Mouse (Mus musculus): Measurements from ENCODE around the gene Anapc15-ps. TPM values are rescaled to one million over a fixed set of nuclear protein-coding genes. Genes with fewer than 3 reads are reported as not detected.
A peak's percentile ranks its signal among the peaks of the same experiment; 100 is the strongest.

Gene Anapc15-ps
- polyA plus RNA-seq, 1 experiment from 2014 or later = not detected

DNA sequence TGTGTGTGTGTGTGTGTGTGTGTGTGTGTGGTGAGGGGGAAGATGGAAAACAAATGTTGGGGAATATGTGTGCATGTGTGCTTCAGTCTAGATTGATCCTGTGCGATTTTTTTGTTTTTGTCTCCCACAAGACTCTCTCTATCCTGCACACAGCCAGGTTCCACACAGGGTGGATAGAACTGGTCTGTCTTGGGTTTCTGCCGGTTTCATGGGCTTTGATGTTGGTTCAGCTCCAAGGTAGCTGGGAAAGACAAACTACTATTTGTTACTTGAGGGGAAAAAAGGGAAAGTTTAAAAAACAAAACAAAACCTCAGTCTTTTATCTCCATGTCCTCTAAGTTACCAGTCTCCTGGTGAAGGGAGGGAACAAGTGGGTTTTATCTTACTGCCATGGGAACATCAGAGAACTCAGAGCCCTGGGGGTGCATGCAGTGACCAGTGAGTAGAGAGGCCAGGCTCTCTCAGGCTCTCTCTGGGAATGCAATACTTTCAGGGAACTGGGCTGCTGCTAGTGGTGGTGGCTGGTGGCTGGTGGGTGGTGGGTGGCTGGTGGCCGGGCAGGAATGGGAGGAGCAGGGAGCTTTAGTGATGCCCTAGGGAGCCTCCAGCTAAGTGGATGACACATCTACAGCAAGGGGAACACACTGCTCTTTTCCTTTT is 5.8 kb downstream of the Anapc15-ps start:
- no peak overlapping the region for H3K4me3 ChIP-seq
- 48% methylated on average over 3 of the region's 3 CpGs for WGBS
- no peaks in the 10 kb centered on the region for H3K36me3 ChIP-seq
- no peak overlapping the region for H3K4me2 ChIP-seq
- no peak for ATAC-seq (ENCODE audit: insufficient number of reproducible peaks, low FRiP score)
- H3K27me3 ChIP-seq (replicated peaks) = no peaks in the 10 kb centered on the region
- H3K9me3 ChIP-seq (replicated peaks) = no peaks in the 10 kb centered on the region
- peaks cover 4% of the 10 kb centered on the region; the same call in 1 of the 2 replicates for H3K4me1 ChIP-seq (replicated peaks)
- no peak overlapping the region for H3K9ac ChIP-seq
- no peak overlapping the region for H3K27ac ChIP-seq (ENCODE audit: poor library complexity, severe bottlenecking)

DNA sequence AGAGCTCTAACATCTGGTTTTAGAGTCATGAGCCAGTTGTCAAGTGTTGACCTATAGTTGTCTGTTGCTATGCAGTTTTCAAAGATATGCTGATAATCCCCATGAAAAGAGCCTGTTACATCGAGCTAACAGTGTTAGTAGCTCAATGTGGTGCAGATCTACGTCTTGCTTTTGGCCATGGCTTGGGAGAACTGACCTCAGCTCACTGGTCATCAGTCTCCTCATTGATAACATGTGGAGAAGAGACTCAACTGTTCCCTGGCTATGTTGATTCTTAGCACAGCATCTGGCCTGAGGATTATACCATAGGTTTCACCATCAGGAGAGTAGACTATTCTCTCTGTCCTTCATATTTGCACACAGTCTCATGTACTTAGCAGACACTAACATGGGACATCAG is 6.5 kb downstream of the Anapc15-ps start:
- no peak for ATAC-seq (ENCODE audit: insufficient number of reproducible peaks, low FRiP score)
- WGBS = 65% methylated on average over 2 of the region's 2 CpGs

DNA sequence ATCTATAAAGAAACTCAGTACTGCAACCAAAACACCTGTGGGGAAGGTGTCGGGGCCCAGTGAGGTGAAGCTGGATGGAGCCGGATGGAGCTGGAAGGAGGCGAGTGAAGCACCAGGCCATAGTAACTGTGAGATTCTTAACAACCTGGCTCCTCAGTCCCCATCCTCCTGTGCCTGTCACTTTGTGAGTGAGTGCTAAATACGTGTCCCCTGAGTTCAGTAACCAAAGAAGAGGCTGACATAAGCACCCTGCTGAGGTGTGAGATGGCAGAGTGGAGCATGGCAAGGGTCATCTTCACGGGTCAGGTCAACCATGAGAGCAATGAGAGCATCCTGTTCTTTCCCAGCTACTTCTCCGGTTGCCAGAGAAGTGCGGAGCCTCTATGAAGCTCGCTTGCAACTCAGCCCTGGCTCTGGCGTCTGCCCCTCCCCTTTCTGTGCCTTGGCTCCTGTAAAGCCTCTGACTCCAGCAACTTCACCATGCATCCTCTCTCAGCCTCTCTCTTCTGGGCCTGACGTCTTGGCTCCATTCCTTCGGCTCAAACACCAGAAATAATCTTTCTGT is 7.7 kb downstream of the Anapc15-ps start:
- Histone ChIP-seq H3K4me2 (no peak overlapping the region), H3K36me3 (no peaks in the 10 kb centered on the region), H3K9me3 (replicated peaks) (no peaks in the 10 kb centered on the region), H3K9ac (no peak overlapping the region), H3K27me3 (replicated peaks) (no peaks in the 10 kb centered on the region), H3K4me3 (no peak overlapping the region), H3K27ac (ENCODE audit: poor library complexity, severe bottlenecking) (no peak overlapping the region), H3K4me1 (replicated peaks) (peaks cover 6% of the 10 kb centered on the region)
- ATAC-seq (ENCODE audit: insufficient number of reproducible peaks, low FRiP score) = no peak
- 33% methylated on average over 11 of the region's 11 CpGs for WGBS

More for the DNA sequence above, 6.5 kb downstream of the Anapc15-ps start:
- Histone ChIP-seq H3K4me3 (no peak overlapping the region), H3K27me3 (replicated peaks) (no peaks in the 10 kb centered on the region), H3K4me2 (no peak overlapping the region), H3K27ac (ENCODE audit: poor library complexity, severe bottlenecking) (no peak overlapping the region), H3K36me3 (no peaks in the 10 kb centered on the region), H3K9me3 (replicated peaks) (no peaks in the 10 kb centered on the region), H3K9ac (no peak overlapping the region), H3K4me1 (replicated peaks) (peaks cover 4% of the 10 kb centered on the region; the same call in 1 of the 2 replicates)

DNA sequence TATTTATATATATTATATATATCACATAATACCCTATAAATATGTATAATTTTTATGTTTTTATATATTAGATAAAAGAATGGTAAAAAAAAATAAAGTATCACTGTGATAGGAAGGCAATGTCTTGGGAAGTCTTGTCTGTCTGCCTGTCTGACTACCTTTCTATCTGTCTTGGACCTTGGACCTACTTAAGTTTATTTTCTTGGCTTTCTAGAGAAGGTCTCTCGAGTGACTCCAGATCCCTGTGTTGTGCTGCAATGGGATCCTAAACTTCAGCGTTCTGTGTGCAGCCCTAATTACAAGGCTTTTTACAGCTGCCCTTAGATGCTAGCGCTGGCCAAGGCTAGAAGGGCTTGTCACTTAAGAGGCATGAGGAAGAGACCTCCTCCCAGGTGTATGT is 8.6 kb downstream of the Anapc15-ps start:
- ATAC-seq (ENCODE audit: insufficient number of reproducible peaks, low FRiP score) = no peak
- Histone ChIP-seq H3K36me3 (no peaks in the 10 kb centered on the region), H3K4me3 (no peak overlapping the region), H3K27me3 (replicated peaks) (no peaks in the 10 kb centered on the region), H3K4me1 (replicated peaks) (peaks cover 9% of the 10 kb centered on the region), H3K9me3 (replicated peaks) (no peaks in the 10 kb centered on the region), H3K9ac (no peak overlapping the region), H3K4me2 (no peak overlapping the region), H3K27ac (ENCODE audit: poor library complexity, severe bottlenecking) (no peak overlapping the region)
- WGBS = 80% methylated on average over 3 of the region's 3 CpGs

DNA sequence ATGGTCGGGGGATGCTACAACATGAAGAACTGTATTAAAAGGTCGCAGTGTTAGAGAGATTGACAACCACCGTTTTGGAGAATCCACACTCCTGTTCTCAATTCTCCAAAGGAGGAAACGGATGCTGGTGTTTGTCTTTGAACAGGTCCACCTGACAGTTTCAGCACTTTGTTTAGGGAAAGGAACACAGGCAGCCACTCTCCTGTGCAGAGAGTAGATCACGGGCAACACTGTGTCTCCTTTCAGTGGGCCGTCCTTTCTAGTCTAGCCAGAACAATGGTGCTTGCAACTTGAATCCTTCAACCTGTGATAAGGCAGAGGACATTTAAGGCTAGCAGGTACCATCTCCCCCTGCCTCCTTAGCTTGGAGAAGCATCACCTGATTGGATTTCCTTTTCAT is 12.9 kb downstream of the Anapc15-ps start:
- no peak overlapping the region for H3K27ac ChIP-seq (ENCODE audit: poor library complexity, severe bottlenecking)
- H3K4me1 ChIP-seq (replicated peaks) = peaks cover 5% of the 10 kb centered on the region; the same call in 1 of the 2 replicates
- H3K9ac ChIP-seq = no peak overlapping the region
- H3K9me3 ChIP-seq (replicated peaks) = no peaks in the 10 kb centered on the region
- no peak overlapping the region for H3K4me2 ChIP-seq
- no peaks in the 10 kb centered on the region for H3K36me3 ChIP-seq
- no peak overlapping the region for H3K4me3 ChIP-seq
- no peaks in the 10 kb centered on the region for H3K27me3 ChIP-seq (replicated peaks)
- WGBS = 62% methylated on average over 6 of the region's 6 CpGs
- ATAC-seq (ENCODE audit: insufficient number of reproducible peaks, low FRiP score) = no peak

DNA sequence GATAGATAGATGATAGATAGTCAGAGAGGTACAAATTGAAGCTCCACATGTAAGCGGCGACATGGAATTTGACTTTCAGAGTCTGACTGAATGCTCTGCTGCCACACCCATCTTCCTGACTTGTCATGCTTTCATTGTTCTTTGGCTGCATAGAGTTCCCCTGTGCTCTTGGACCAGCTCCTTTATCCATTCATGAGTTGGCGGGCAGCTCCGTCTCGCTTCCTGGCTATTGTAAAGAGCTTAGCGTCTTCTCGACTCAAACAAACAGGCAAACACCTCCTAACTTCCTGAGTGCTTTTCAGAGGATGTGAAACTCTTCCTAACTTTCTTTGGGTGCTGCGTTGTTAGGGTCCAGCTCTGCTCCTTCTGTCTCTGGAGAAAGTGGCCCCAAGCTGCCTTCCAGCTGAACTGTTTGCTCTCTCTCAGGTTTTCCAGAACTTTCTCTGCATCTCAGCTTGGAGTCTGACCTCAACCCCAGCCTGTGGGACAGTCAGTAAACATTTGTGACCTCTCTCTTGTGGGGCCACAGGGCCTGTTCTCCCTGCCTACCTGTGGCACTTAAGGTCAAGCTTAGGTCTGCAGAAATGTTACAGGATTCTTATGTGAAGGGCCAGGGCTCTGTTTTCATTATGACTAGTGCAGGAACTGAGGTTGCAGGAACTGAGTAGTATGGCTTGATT is 13.6 kb downstream of the Anapc15-ps start:
- Histone ChIP-seq H3K4me2 (no peak overlapping the region), H3K4me1 (replicated peaks) (peaks cover 5% of the 10 kb centered on the region; the same call in 1 of the 2 replicates), H3K27me3 (replicated peaks) (no peaks in the 10 kb centered on the region), H3K9me3 (replicated peaks) (no peaks in the 10 kb centered on the region), H3K4me3 (no peak overlapping the region), H3K27ac (ENCODE audit: poor library complexity, severe bottlenecking) (no peak overlapping the region), H3K9ac (no peak overlapping the region), H3K36me3 (no peaks in the 10 kb centered on the region)
- 57% methylated on average over 8 of the region's 8 CpGs for WGBS
- ATAC-seq (ENCODE audit: insufficient number of reproducible peaks, low FRiP score) = no peak

DNA sequence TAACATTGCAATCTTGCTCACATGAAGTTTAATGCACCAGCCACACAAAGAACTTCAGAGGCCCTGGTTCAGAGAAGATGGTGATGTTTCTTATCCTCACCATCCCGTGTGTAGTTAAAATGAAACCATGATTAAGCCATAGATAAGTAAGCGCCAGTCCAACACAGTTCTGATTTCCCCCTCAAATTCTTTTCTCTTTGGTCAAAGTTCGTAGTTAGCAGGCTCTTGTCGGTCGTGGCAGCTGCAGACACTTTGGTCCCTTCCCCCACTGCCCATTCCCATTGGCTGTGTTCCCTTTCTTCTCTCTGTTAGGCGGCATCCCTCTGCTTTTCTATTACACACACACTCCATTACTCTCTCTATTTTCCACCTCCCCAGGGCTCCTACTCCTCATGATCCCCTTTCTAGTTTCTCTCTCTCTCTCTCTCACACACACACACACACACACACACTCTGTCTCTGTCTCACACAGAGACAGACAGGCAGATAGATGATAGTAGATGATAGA is 14.4 kb downstream of the Anapc15-ps start:
- WGBS = 45% methylated on average over 6 of the region's 6 CpGs
- H3K4me3 ChIP-seq = no peak overlapping the region
- H3K36me3 ChIP-seq = no peaks in the 10 kb centered on the region
- no peak overlapping the region for H3K9ac ChIP-seq
- no peaks in the 10 kb centered on the region for H3K9me3 ChIP-seq (replicated peaks)
- H3K4me2 ChIP-seq = no peak overlapping the region
- no peaks in the 10 kb centered on the region for H3K27me3 ChIP-seq (replicated peaks)
- H3K4me1 ChIP-seq (replicated peaks) = peaks cover 8% of the 10 kb centered on the region; the same call in 1 of the 2 replicates
- ATAC-seq (ENCODE audit: insufficient number of reproducible peaks, low FRiP score) = no peak
- no peak overlapping the region for H3K27ac ChIP-seq (ENCODE audit: poor library complexity, severe bottlenecking)

DNA sequence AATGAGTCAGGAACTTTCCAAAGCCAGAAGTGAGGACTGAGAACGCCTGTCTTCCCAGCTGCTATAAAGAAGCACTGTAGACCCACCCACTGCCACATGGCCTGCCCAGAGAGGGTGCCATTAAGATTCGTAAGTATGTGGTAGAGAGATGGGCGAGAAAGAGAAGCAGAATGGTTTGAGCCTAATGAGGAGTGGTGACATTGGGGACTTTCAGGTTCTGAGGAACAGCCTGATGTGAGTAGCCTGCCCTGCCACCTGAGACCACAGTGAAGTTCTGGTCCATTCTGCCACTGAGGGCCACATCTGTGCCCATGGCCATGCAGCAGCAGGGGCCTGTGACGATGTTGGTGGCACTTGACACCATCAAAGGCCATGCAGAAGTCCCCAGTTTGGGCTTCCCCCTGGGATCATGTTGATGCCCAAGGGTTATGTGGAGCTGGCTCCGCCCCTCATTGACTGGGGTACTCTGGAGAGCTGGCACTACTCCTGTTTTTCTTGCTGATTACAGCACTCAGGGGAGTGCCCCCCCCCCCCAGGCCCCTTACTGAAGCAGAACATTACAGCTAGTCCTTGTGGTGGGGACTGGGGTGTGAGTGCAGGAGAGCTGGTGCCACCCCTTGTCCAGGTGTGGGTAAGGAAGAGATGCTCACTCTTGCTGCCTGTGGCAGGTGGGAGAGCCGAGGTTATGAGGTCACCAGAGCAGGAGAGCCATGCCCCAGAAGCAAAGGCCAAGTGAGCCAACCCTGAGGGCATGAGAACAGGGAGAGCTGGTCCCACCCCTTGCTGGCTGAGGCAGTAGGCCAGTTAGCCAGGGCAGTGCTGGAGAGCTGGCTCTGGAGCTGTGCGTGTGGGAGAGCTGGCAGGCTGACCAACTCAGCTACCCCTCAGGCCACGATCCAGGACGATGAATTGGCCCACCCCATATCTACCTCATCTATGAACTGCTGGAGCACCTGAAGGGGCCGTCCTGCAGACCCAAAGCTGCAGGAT is 16.7 kb downstream of the Anapc15-ps start:
- H3K4me3 ChIP-seq = no peak overlapping the region
- H3K27me3 ChIP-seq (replicated peaks) = no peaks in the 10 kb centered on the region
- no peak overlapping the region for H3K4me2 ChIP-seq
- H3K36me3 ChIP-seq = no peaks in the 10 kb centered on the region
- H3K9ac ChIP-seq = no peak overlapping the region
- H3K4me1 ChIP-seq (replicated peaks) = peaks cover 8% of the 10 kb centered on the region; the same call in 1 of the 2 replicates
- 84% methylated on average over 10 of the region's 10 CpGs for WGBS
- H3K9me3 ChIP-seq (replicated peaks) = peaks cover 4% of the 10 kb centered on the region; the same call in 1 of the 2 replicates
- no peak overlapping the region for H3K27ac ChIP-seq (ENCODE audit: poor library complexity, severe bottlenecking)
- ATAC-seq (ENCODE audit: insufficient number of reproducible peaks, low FRiP score) = 0 out of 2 replicates have a peak, but pooled peaks have one; percentile 29

DNA sequence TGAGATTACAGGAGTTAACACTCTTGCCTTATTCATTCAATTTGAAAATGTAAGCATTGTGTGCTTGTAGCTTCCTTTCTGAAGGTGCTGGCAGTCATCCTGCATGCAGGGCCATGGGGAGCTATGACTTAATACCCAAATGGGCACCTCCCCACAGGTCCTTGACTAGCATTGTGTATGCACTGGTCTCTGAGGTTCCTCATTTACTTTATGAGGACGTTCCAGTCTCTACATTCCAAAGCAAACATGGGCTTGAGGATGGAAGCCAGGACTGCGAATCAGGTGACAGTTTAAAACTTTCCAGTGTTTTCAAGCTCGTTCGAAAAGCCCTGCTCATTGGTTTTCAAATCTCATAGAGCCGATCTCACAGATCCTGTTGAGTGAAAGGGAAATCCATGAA is 21.1 kb downstream of the Anapc15-ps start:
- Histone ChIP-seq H3K4me1 (replicated peaks) (peaks cover 8% of the 10 kb centered on the region), H3K36me3 (no peaks in the 10 kb centered on the region), H3K27me3 (replicated peaks) (no peaks in the 10 kb centered on the region), H3K9me3 (replicated peaks) (peaks cover 4% of the 10 kb centered on the region; the same call in 1 of the 2 replicates), H3K4me3 (no peak overlapping the region), H3K27ac (ENCODE audit: poor library complexity, severe bottlenecking) (no peak overlapping the region), H3K9ac (no peak overlapping the region), H3K4me2 (no peak overlapping the region)
- WGBS = 84% methylated on average over 5 of the region's 5 CpGs
- ATAC-seq (ENCODE audit: insufficient number of reproducible peaks, low FRiP score) = no peak

DNA sequence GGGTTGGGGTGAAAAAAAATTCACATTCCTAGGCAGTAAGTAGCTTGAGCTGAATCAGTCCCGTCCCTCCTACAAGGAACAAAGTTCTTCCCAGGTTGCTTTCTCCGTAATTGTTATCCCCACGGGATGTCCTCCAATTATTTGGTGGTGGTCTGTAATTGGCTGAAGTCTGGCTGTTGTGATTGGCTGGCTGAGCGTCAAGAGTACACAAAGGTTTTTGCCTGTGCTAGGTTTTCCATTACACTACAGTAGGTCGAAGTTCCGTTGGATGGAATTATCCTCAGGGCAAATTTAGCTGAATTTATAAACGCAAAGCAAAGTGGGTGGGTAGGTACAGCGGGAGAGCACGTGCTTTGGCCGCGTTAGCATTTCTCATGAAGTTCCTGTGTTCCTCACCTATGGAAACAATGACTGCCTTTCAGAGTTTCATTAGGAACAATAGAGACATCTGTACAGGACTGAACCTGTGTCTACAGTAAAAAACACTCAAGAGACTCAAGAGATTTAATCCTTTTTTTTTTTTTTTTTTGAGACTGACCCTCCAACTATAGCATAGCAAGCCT is 24.8 kb downstream of the Anapc15-ps start:
- ATAC-seq (ENCODE audit: insufficient number of reproducible peaks, low FRiP score) = no peak
- Histone ChIP-seq H3K27me3 (replicated peaks) (no peaks in the 10 kb centered on the region), H3K9ac (no peak overlapping the region), H3K36me3 (no peaks in the 10 kb centered on the region), H3K9me3 (replicated peaks) (peaks cover 4% of the 10 kb centered on the region; the same call in 1 of the 2 replicates), H3K4me3 (no peak overlapping the region), H3K4me2 (no peak overlapping the region), H3K27ac (ENCODE audit: poor library complexity, severe bottlenecking) (no peak overlapping the region), H3K4me1 (replicated peaks) (peaks cover 9% of the 10 kb centered on the region)
- 89% methylated on average over 11 of the region's 11 CpGs for WGBS

All from heart, embryonic 12.5 days (tissue).